Mouse (Mus musculus): ENCODE measurements around the gene Ggt6.

Ggt6 gene

GRCm38 (mm10) chr11:72477182-72477581 lies 41.9 kb downstream of the Ggt6 start:
- no peak for DNase-seq

- no peak for DNase-seq
Measured at GRCm38 (mm10) chr11:72477653-72478052, 42.3 kb downstream of the Ggt6 start.

- no peak for DNase-seq
Measured at GRCm38 (mm10) chr11:72478228-72478627, 42.9 kb downstream of the Ggt6 start.

- DNase-seq = no peak
Measured at GRCm38 (mm10) chr11:72479499-72479898, 44.2 kb downstream of the Ggt6 start.

GRCm38 (mm10) chr11:72481313-72481712 lies 46.0 kb downstream of the Ggt6 start:
- DNase-seq = no peak

- no peak for DNase-seq
Measured at GRCm38 (mm10) chr11:72481952-72482351, 46.6 kb downstream of the Ggt6 start.

- no peak for DNase-seq
Measured at GRCm38 (mm10) chr11:72484549-72484948, 49.2 kb downstream of the Ggt6 start.

- no peak for DNase-seq
Measured at GRCm38 (mm10) chr11:72485157-72485556, 49.8 kb downstream of the Ggt6 start.

- DNase-seq = no peak
Measured at GRCm38 (mm10) chr11:72485960-72486359, 50.6 kb downstream of the Ggt6 start.

GRCm38 (mm10) chr11:72487171-72487570 lies 51.8 kb downstream of the Ggt6 start:
- no peak for DNase-seq

GRCm38 (mm10) chr11:72487739-72488138 lies 52.4 kb downstream of the Ggt6 start:
- DNase-seq = no peak

All from thymus, postnatal 14 days (tissue).